Mouse (Mus musculus): Measurements from ENCODE around the gene Lgr6. TPM values are rescaled to one million over a fixed set of nuclear protein-coding genes. Genes with fewer than 3 reads are reported as not detected.

Lgr6 gene
- total RNA-seq, 1 experiment from 2014 or later: not detected

DNA sequence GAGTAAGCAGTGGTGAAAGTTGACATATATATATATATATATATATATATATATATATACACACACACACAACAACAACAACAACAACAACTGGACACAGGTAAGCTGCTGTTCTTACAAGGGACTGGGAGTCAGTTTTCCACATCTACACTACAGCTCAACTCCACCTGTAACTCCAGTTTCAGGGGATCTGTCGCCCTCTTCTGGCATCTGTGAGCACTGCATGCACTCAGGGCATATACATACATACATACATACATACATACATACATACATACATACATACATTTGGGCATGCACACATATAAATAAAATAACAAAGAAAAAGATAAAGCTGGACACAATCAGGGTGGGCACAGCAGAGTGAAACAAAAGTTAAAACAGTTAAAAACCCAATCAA lies 81.5 kb downstream of the Lgr6 start:
- ATAC-seq (ENCODE audit: extremely low read depth, insufficient number of reproducible peaks, low FRiP score, poor library complexity, severe bottlenecking): no peak

DNA sequence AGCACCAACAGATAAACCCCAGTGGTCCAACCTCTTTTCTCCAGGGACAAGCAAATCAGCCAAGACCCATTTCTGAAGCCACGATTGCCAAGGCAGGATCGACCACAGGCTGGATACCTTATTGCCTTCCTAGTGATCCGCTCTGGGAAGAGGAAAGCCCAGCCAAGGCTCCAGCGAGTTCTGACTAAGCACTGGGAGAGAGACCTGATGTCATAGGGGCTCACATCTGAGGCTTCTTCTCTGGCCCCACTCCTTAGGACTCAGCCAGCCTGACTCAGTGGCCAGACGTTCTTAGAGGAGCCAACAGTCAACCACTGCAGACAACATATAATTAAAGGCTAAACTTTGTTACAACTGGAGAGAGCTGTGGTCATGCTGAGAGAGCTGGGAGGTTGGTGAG lies 83.1 kb downstream of the Lgr6 start:
- no peak for ATAC-seq (ENCODE audit: extremely low read depth, insufficient number of reproducible peaks, low FRiP score, poor library complexity, severe bottlenecking)

DNA sequence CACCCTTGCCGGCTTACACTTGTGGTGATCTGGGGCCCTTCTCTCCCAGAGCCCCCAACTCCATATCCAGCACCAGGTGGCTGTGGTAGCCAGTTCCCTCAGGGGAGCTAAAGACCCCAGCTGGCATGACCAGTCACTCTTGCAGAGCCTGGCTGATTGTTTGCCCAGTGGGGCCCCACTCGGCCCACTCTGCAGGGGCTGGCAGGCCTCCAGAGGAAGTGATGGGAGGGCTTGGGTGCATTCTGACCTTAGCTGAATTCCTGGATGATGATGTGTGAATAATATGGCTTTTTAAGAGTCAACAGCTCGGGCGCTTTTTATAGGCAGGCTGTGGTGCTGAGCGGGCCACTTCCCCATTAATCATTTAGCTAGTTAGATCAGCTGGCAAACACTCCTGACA lies 84.1 kb downstream of the Lgr6 start:
- no peak for ATAC-seq (ENCODE audit: extremely low read depth, insufficient number of reproducible peaks, low FRiP score, poor library complexity, severe bottlenecking)

DNA sequence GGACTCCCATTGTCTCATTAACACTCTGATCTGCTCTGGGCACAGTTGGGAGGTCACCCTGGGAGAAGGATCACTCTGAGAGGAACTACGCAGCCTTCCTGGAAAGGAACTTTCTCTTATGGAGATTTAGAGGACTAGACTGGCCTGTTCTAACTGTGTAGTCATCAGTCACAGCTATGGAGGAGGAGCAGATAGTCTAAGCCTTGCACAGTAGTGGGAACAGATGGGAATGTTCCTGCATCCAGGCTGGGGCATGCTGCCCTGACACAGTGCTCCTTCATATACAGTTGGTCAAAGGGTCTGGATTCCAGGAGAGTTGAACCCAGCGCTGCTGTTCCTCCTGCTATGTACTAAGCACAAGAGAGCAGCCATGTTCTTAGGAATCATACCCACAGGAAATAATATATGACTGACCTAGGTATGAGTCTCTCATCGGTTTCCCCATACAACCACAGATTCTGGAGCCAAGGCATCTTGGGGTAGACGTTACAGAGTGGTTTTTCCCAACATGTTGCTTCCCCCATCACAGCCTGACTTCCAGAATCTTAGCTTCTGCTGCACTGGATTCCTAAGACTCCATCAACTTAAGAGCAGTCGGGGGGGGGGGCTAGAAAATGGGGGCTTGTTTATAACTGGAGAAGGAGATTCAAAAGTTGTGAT lies 84.7 kb downstream of the Lgr6 start:
- ATAC-seq (ENCODE audit: extremely low read depth, insufficient number of reproducible peaks, low FRiP score, poor library complexity, severe bottlenecking): no peak

DNA sequence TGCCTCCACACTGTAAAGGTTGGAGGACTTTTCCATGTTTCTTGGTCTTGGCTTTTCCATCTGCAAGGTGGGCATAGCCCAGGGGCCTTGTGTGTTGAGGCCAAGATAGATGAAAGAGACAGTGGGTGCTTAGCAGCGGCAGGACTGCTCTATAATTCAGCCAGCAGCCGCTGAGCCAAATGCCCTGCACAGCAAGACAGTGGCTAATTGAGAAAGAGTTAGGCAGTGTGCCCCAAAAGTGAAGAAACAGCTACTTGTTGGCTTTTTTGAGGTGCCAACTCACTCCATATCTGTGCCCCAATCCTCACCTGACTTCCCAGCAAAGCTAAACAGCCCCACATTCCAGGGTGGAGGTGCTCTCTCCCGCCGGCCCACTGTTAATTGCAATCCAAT lies 85.3 kb downstream of the Lgr6 start:
- no peak for ATAC-seq (ENCODE audit: extremely low read depth, insufficient number of reproducible peaks, low FRiP score, poor library complexity, severe bottlenecking)

DNA sequence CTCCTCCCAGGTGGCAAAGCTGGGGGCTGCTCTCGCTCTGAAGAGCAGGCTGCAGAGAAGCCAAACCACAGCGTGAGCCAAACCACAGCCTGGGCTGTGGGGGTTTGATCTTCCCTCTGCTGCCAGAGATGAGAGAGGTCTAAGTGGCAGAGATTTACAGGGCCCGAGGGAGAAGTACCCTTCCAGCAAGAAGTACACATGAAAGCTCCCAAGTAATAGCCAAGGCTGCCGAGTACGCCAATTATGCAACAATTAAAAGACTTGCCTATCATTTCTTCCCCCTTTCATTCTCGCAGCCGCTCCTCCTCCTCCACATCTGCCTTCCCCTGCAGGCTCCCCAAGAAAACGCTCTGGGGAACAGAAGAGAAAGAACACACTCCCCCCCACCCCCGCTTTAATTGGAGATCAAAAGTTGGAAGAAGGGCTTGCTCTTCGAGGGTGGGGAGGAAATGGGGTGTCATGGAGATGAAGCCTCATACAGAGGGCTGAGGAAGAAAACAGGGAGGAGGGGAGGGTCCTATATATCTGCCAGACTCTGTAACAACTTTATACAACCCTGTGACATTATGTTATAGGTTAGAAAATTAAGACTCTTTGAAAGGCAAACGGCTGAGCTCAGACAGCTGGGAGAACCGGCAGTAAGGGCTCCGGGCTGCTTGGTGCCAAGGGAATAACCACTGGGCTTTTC lies 85.8 kb downstream of the Lgr6 start:
- no peak for ATAC-seq (ENCODE audit: extremely low read depth, insufficient number of reproducible peaks, low FRiP score, poor library complexity, severe bottlenecking)

DNA sequence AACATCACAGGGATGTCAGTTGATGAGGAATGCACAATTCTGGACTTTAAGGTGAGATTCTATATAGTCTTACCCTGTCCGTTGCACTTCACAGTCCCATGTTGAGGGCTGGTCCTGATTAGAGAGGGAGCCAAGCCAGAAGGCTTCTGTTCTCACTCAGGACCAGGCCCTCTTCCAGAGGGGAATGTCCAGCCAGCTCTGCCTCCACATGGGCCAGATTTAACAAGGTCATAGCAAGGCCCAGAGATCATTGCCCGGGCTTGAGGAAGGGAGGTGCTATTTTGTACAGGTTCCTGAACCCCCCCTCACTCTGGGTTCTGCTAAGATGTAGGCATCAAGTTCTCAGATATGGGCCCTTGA lies 87.4 kb downstream of the Lgr6 start:
- ATAC-seq (ENCODE audit: extremely low read depth, insufficient number of reproducible peaks, low FRiP score, poor library complexity, severe bottlenecking): no peak

DNA sequence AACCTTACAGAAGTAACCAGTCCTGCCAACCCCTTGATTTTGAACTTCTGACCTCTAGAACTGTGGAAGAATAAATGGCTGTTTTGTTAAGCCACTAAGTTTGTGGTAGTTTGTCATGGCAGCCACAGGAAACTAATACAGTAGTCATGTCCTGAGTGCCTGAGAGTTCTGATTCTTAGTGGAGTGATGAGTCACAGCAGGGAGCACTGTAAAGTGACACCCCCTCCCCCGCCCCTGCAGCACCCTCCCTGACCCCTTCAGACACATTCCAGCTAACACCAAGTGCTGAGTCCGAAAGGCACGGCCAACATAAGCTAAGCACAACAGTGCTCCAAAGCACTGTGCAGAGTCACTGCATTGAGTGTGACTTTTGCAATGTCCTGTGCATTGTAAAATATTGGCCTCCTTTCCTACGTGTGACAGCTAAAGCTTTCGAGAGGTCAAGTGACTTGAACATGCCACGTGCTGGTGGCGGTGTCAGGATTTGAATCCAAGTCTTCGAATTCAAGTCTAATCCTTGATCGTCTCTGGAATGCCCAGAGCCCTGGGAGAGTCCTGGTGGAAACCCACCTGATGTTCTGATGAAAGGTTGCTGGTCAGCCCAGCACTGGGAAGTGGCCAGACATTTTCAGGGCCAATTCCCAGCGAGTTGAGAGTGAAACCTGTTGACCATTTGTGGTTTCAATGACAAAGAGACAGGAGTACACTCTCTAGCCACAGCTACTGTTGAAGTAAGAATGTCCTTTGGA lies 88.0 kb downstream of the Lgr6 start:
- no peak for ATAC-seq (ENCODE audit: extremely low read depth, insufficient number of reproducible peaks, low FRiP score, poor library complexity, severe bottlenecking)

DNA sequence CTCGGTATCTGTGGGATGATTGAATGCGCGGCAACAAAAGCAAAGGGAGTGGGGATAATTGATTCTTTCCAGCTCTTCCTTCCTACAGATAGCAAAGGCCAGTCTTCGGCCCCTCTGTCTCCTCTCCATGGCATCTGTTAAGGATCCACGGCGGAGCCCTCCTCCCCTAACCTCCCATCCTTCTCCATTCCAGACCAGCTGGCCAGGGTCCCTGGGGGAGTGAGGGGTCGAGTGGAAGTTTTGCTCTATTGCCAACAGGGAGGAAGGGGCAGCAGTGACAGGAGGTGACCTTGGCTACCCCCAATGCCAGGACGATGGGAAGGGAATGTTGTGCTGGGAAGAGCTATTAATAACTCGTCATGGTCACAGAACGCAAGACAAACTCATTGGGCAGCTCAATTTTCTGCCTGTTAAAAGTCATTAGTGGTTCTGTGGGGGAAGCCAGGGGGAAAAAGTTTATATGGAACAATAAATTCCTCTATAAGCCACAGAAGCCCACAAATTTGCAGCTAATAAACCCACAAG lies 90.1 kb downstream of the Lgr6 start:
- no peak for ATAC-seq (ENCODE audit: extremely low read depth, insufficient number of reproducible peaks, low FRiP score, poor library complexity, severe bottlenecking)

DNA sequence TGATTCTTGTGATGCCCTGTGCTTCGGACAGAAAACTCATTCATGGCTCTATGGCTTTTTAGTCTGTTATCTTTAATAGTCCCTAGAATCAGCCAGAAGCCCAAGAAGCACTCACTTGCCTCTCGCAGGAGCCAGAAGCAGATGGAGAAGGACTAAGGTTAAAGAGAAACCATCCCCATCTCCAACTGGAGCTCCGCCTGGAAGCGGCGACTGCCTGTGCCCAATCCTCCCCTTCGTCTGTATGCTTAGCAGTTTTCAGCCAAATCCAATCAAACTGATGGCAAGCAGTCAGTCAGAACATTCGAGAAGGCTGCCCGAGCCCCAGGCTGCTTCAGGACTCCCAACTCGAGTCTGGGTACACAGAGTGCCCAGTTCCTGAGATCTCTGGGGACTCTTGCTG lies 92.6 kb downstream of the Lgr6 start:
- ATAC-seq (ENCODE audit: extremely low read depth, insufficient number of reproducible peaks, low FRiP score, poor library complexity, severe bottlenecking): no peak

DNA sequence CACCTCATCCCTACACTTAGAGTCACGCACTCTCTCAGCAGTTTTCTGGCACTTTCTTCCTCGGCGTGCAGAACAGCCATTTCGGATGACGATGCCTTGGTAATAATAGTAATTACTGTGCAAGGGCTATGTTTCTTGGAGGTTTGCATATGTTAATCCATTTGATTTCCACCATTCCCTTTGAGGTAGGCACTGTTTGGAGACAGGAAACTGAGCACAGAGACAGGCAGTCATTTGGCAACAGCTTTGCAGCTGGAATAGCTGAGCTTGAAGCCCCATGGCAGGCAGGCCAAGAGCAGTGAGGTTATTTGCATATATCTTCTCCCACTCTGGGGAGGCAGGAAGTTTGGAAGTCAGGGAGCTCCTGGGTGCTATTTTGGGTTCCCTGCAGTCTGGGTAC lies 93.2 kb downstream of the Lgr6 start:
- ATAC-seq (ENCODE audit: extremely low read depth, insufficient number of reproducible peaks, low FRiP score, poor library complexity, severe bottlenecking): no peak

DNA sequence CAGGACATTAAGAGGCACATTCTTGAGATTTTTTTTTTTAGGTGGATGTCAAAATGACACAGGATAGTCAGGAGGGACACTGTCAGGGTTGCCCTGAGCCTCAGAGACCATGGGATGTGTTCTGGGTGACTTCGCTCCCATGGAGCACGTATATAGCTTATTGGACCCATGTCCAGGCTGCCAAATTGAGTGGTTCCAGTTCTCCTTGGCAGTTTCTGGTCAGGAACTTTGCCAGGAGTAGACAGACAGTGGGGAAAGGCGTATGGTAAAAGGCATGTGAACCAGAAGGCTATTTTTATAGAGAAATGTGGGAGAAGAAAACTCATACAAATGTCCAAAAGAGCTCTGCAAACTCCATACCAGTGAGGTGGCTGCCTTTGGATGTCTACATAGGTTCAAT lies 95.2 kb downstream of the Lgr6 start:
- ATAC-seq (ENCODE audit: extremely low read depth, insufficient number of reproducible peaks, low FRiP score, poor library complexity, severe bottlenecking): no peak

DNA sequence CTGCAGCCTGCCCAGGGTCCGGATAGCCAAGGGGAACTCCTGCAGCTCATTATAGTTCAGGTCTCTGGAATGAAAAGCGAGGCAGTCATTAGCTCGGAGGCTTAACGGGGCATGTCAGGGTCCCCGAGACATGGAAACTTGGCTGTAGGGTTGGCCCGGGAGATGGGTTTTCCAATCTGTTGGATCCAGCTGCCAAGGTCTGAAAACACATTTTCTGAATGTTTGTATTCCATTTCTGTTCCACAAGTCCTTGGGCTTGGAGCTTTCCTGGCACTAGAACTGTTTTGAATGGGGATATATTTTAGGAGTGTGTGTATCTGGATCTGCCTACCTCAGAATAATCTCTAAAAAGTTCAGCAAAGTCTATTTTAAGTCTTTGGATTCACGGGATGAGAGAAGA lies 99.4 kb downstream of the Lgr6 start:
- no peak for ATAC-seq (ENCODE audit: extremely low read depth, insufficient number of reproducible peaks, low FRiP score, poor library complexity, severe bottlenecking)

DNA sequence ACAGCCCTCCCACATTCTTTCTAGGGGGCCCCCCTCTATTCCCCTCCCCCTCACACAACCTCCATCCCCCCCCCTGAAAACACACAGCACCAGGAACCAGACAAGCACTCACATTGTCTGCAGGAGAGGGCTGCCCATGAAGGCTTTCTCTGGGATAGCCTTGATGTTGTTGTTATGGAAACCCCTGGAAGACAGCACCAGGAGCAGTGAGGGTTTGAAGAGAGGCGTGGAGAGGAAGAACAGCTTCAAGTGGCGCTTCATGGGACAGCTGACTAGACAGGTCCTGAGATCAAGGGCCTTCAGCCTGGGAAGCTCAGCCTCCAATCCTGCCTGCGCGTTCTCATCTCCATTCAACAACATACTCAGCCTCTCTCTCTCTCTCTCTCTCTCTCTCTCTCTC lies 101.7 kb downstream of the Lgr6 start:
- no peak for ATAC-seq (ENCODE audit: extremely low read depth, insufficient number of reproducible peaks, low FRiP score, poor library complexity, severe bottlenecking)

DNA sequence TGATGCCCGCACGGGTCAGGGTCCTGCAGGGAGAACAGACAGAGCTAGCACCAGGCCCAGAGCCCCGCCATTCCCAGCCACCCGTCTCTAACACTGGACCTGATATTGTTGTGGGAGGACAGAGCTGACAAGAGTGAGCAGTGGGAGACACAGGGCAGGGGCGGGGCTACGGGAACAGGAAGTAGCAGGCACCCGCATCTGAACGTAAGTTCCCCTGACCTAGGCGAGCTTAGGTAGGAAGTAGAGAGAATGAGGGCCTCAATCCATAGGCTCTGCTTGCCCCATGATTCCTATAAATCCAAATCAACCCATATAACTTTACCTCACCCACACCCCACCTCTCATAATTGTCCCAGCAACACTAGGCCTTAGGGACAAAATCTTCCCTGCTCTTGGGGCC lies 104.5 kb downstream of the Lgr6 start:
- 0 out of 2 replicates have a peak, but pooled peaks have one; percentile 17 for ATAC-seq (ENCODE audit: extremely low read depth, insufficient number of reproducible peaks, low FRiP score, poor library complexity, severe bottlenecking)

DNA sequence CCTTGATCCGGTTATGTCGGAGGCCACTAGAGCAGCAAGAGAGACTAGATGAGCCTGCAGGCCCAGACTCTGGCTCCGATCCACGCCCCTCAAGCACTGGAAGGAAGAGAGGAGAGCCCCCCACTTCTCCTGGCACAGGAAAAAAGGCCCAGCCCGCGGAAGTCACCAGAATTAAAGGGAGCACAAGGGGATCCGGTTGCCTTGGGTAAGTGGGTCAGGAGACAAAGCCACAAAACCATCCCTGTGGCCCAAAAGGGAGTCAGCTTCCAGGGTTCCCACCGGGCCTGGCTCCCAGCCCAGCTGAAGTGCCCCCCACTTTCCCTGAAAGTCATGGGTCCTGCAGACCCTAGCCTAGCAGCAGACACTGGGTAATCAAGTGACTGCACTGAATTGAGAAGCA lies 106.8 kb downstream of the Lgr6 start:
- no peak for ATAC-seq (ENCODE audit: extremely low read depth, insufficient number of reproducible peaks, low FRiP score, poor library complexity, severe bottlenecking)

DNA sequence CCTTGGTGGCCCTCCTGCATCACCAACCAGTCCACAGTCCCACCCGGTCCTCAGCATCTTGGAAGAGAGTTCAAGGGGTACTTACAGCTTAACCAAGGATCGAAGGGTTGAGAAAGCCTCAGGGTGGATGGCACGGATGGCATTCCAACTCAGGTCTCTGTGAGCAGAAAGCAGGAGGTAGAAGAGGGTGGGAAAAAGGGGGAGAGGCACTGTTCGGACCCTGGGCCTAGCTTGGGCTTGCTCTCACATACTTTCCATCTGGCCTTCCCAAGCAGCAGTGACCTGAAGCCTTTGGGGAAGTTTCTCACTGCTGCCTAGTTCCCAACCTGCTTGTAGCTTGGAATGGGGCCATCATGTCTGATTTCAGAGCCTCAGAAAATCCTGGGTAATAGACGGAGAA lies 107.5 kb downstream of the Lgr6 start:
- no peak for ATAC-seq (ENCODE audit: extremely low read depth, insufficient number of reproducible peaks, low FRiP score, poor library complexity, severe bottlenecking)

DNA sequence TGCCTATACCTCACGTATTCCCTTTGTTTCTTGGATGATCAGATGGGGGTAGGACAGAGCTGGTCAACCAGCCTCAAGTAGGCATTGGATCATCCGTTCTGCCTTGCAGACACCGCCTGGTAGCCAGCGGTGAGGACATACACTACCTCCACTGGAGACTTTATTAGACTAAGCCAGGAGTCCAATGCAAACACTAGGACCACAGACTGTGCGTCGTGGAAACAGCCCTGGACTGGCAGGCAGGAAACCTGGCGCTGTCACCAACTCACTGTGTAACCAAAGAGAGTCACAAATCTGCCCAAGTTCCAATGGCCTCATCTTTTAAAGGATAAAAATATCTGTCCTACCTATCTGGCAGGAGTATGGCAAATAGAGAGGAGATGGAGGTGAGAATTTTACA lies 108.6 kb downstream of the Lgr6 start:
- no peak for ATAC-seq (ENCODE audit: extremely low read depth, insufficient number of reproducible peaks, low FRiP score, poor library complexity, severe bottlenecking)

DNA sequence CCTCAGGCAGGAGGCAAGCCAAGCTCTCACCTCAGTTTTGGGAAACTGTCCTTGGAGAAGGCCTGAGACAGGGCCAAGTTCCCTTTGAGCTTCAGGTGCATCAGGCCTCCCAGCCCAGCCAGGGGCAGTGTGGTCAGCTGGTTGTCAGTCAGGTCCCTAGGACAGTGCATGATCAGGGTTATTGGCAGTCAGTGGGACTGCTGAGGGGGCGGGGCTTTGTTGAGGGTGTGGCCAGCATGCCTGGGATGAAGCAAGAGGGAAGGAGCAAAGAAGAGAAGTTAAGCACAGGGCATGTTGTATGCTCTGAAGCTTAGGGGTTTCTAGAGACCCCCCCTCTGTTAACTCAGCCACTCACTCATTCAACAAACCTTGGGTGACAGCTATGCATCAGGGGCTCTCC lies 109.1 kb downstream of the Lgr6 start:
- ATAC-seq (ENCODE audit: extremely low read depth, insufficient number of reproducible peaks, low FRiP score, poor library complexity, severe bottlenecking): no peak

DNA sequence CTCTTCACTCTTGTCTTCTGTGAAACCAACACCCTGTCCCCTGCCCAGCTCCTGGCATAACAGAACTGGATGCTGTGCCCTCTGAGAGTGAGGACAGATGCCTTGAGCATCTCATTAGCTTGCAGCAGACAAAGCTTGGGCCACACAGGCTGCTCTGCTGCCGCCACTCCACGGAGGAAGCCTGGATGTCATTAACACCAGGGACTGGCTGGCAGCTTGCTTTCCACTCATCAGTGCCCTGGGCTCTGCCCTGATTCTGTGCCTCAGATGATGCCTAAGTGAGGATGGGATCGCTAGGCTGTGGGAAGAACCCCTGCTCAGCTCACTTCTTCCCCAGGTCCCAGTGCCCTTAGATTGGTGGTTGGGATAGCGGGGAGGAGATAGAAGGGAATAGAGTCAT lies 109.6 kb downstream of the Lgr6 start:
- no peak for ATAC-seq (ENCODE audit: extremely low read depth, insufficient number of reproducible peaks, low FRiP score, poor library complexity, severe bottlenecking)
